ENCODE assay signal across 10 mouse cellular contexts in the genomic region with DNA sequence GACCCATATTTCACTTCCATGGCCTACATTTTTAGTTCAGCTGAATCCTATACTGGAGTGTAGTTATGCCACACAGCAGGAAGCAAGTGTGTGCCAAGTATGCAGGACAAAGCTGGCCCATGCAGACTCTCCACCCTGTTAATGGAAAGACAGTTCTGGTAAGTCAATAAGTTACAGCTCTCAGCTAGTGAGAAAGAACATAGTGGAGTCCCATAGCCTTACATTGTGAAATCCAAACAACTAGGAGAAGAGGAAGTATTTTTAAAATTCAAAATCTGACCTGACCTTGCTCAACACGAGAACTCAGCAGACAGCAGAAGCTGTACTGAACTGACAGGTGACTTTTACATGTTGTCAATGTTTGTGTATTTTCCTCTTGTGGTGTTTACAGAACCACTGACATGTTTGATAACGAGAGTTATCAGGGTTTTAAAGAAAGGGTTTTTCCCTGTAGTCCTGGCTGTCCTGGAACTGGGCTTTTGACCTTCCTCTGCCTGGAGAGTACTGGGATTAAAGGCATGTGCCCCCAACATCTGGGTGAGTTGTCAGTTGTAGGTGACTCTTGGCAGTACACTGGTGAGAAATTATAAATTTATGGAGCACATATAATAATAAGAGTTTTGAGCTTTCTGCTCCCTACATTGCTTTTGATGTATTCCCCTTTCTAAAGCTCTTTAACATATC. TPM values are rescaled to one million over a fixed set of nuclear protein-coding genes. Genes with fewer than 3 reads are reported as not detected.
DNase-seq lines count a peak whose midpoint lies in the region; ATAC-seq and TF ChIP-seq lines count a peak whose summit lies in the region.
"Had no signal": no experiment of that assay in that cellular context is flagged by ENCODE, and none has a peak within 500 bp of the region (broad histone marks: within the 10 kb centered on the region; RNA-seq: fewer than 3 reads in every experiment).

No protein-coding gene starts in this region.

- H3K27ac ChIP-seq in kidney, embryonic 14.5 days (ENCODE audit: low read depth, low read length) = no peak overlapping the region
- 0 out of 2 replicates have a peak overlapping the region, but pooled peaks have one; percentile 7 for H3K27ac ChIP-seq in lung, postnatal 0 days (ENCODE audit: low read length)
- H3K27ac ChIP-seq: heart, embryonic 13.5 days had no signal

- no peaks in the 10 kb centered on the region for H3K36me3 ChIP-seq in kidney, embryonic 14.5 days (ENCODE audit: control insufficient read depth, insufficient read depth, low read length)
- H3K36me3 ChIP-seq in lung, postnatal 0 days (ENCODE audit: insufficient read depth, low read length) = no peaks in the 10 kb centered on the region
- H3K36me3 ChIP-seq: heart, embryonic 13.5 days had no signal

- H3K9me3 ChIP-seq in kidney, embryonic 14.5 days (ENCODE audit: control insufficient read depth, low read length) = no peaks in the 10 kb centered on the region
- no peaks in the 10 kb centered on the region for H3K9me3 ChIP-seq in lung, postnatal 0 days (ENCODE audit: low read length)
- H3K9me3 ChIP-seq: heart, embryonic 13.5 days had no signal

- H3K4me2 ChIP-seq in kidney, embryonic 14.5 days (replicated peaks; ENCODE audit: low read depth, low read length) = no peak overlapping the region
- H3K4me2 ChIP-seq in lung, postnatal 0 days (replicated peaks; ENCODE audit: low read depth, low read length) = no peak overlapping the region
- H3K4me2 ChIP-seq: heart, embryonic 13.5 days had no signal

- no peak for TF ChIP-seq CTCF in lung, postnatal 0 days (IDR thresholded peaks at IDR 0.05)

- no peaks in the 10 kb centered on the region for H3K4me1 ChIP-seq in kidney, embryonic 14.5 days (ENCODE audit: control insufficient read depth, insufficient read depth, low read length)
- no peaks in the 10 kb centered on the region for H3K4me1 ChIP-seq in lung, postnatal 0 days (ENCODE audit: insufficient read depth, low read depth, low read length)
- H3K4me1 ChIP-seq: heart, embryonic 13.5 days had no signal

- peak; percentile 40 for DNase-seq in Muller cell, postnatal 12 days (ENCODE audit: inconsistent ontology term)
- DNase-seq in brain, adult 2 months (ENCODE audit: low read depth, low spot score) = peak; percentile 21
- peak; percentile 91 for DNase-seq in lung, postnatal 0 days (ENCODE audit: low spot score)
- DNase-seq in adrenal gland, adult 8-10 months = no peak
- no peak for DNase-seq in B cell, adult 2 months
- DNase-seq: thymus, adult 18-20 months had no signal

- peak; percentile 94 for TF ChIP-seq EP300 in lung, postnatal 0 days (IDR thresholded peaks at IDR 0.05)

- ATAC-seq in kidney, embryonic 14.5 days (ENCODE audit: low FRiP score, low TSS enrichment) = peak; percentile 71; the same call in 1 of the 2 replicates
- peak; percentile 97 for ATAC-seq in lung, postnatal 0 days
- no peak for ATAC-seq in erythroid progenitor cell, adult 5-6 weeks (replicated peaks; ENCODE audit: low FRiP score, poor library complexity, severe bottlenecking)

- H3K4me3 ChIP-seq in kidney, embryonic 14.5 days (ENCODE audit: low read length) = no peak overlapping the region
- H3K4me3 ChIP-seq in lung, postnatal 0 days (ENCODE audit: low read depth, low read length) = no peak overlapping the region
- H3K4me3 ChIP-seq: heart, embryonic 13.5 days had no signal

- H3K27me3 ChIP-seq in kidney, embryonic 14.5 days (ENCODE audit: control insufficient read depth, insufficient read depth, low read length) = no peaks in the 10 kb centered on the region
- no peaks in the 10 kb centered on the region for H3K27me3 ChIP-seq in lung, postnatal 0 days (replicated peaks; ENCODE audit: insufficient read depth, low read length)
- H3K27me3 ChIP-seq: heart, embryonic 13.5 days had no signal

- H3K9ac ChIP-seq in kidney, embryonic 14.5 days (ENCODE audit: low read depth, low read length) = no peak overlapping the region
- H3K9ac ChIP-seq in lung, postnatal 0 days (replicated peaks; ENCODE audit: low read depth) = no peak overlapping the region
- H3K9ac ChIP-seq: heart, embryonic 13.5 days had no signal

- WGBS in kidney, embryonic 14.5 days = 64% methylated on average over 2 of the region's 2 CpGs
- 5% methylated on average over 2 of the region's 2 CpGs for WGBS in lung, postnatal 0 days

RNA-seq across cellular contexts. Expression of gene AC153137.1, which starts 56.2 kb away (rescaled TPM):
- not detected in 2 replicates for polyA plus RNA-seq in kidney, embryonic 14.5 days (2014; fragmentation: Nextera tagmentation; extraction: Ambion mirVana)
- 0.20 and 0.57 TPM in 2 replicates for polyA plus RNA-seq in lung, postnatal 0 days (2015; fragmentation: Nextera tagmentation; extraction: Ambion mirVana)
- total RNA-seq in adrenal gland, adult 8-10 months (2022) = not detected
- total RNA-seq in erythroid progenitor cell, adult 5-6 weeks (2015; ENCODE audit: low replicate concordance) = not detected in 2 replicates
- not detected in 2 replicates for total RNA-seq in erythroid progenitor cell, adult 5-6 weeks (2017; ENCODE audit: low replicate concordance)
- total RNA-seq: layer of hippocampus, adult 18-20 months had no signal
- polyA plus RNA-seq: heart, embryonic 13.5 days had no signal

Comparison
In these comparisons a context has a peak if more than half of its experiments do, and no peak if none do; other contexts are left out.
1. DNase-seq: peak in Muller cell, postnatal 12 days (single experiment), brain, adult 2 months (single experiment) and lung, postnatal 0 days (single experiment); none in adrenal gland, adult 8-10 months (single experiment) and B cell, adult 2 months (0 of 2).